Mouse (Mus musculus): ENCODE data around the gene Abcc8. TPM values are rescaled to one million over a fixed set of nuclear protein-coding genes. Genes with fewer than 3 reads are reported as not detected.
A peak's percentile ranks its signal among the peaks of the same experiment; 100 is the strongest.

Gene Abcc8
- polyA plus RNA-seq, 1 experiment, result not detected

DNA sequence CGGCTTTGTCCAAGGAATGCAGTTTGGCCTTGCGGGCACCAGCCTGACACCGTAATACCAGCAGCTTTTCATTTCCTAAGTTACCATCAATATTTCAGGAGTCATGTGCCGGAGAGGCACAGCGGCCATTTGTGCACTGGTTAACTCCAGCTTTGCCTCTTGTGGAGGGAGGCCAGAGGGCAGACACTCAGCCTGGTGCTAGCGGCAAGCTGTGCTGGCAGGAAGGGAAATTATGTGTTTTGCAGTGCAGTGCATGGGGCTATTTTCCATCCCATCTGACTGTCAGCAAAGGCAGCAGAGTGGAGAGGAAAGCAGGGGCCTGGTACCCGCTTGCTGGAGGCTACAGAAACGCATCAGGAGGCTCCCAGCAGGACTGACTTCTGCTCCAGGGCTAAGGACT is 35.8 kb downstream of the Abcc8 start:
- WGBS, result 57% methylated on average over 8 of the region's 8 CpGs
- no peak overlapping the region for H3K4me3 ChIP-seq (ENCODE audit: insufficient read depth, low read depth, low read length)
- H3K27ac ChIP-seq (ENCODE audit: insufficient read depth, low read depth, low read length), result no peak overlapping the region
- TF ChIP-seq POLR2A (IDR thresholded peaks at IDR 0.05; ENCODE audit: insufficient read depth, low read depth, low read length) (no peak), CTCF (IDR thresholded peaks at IDR 0.05; ENCODE audit: insufficient read depth, low read depth, low read length) (no peak)
- peaks cover 4% of the 10 kb centered on the region; the same call in 1 of the 2 replicates for H3K4me1 ChIP-seq (ENCODE audit: control insufficient read depth, insufficient read depth, low read length)

- no peak overlapping the region for H3K27ac ChIP-seq (ENCODE audit: insufficient read depth, low read depth, low read length)
These were observed 41.4 kb downstream of the Abcc8 start for GRCm38 (mm10) chr7:46138329-46138930.

GRCm38 (mm10) chr7:46133858-46134257 is 46.0 kb downstream of the Abcc8 start:
- TF ChIP-seq CTCF (IDR thresholded peaks at IDR 0.05; ENCODE audit: insufficient read depth, low read depth, low read length) (no peak), POLR2A (IDR thresholded peaks at IDR 0.05; ENCODE audit: insufficient read depth, low read depth, low read length) (no peak)
- Histone ChIP-seq H3K27ac (ENCODE audit: insufficient read depth, low read depth, low read length) (no peak overlapping the region), H3K4me3 (ENCODE audit: insufficient read depth, low read depth, low read length) (no peak overlapping the region), H3K4me1 (ENCODE audit: control insufficient read depth, insufficient read depth, low read length) (peaks cover 39% of the 10 kb centered on the region)
- 61% methylated on average over 7 of the region's 7 CpGs for WGBS

More at GRCm38 (mm10) chr7:46138329-46138930, 41.4 kb downstream of the Abcc8 start:
- WGBS, result 50% methylated on average over 7 of the region's 7 CpGs
- TF ChIP-seq CTCF (IDR thresholded peaks at IDR 0.05; ENCODE audit: insufficient read depth, low read depth, low read length) (no peak), POLR2A (IDR thresholded peaks at IDR 0.05; ENCODE audit: insufficient read depth, low read depth, low read length) (no peak)
- Histone ChIP-seq H3K4me3 (ENCODE audit: insufficient read depth, low read depth, low read length) (no peak overlapping the region), H3K4me1 (ENCODE audit: control insufficient read depth, insufficient read depth, low read length) (peaks cover 13% of the 10 kb centered on the region)

GRCm38 (mm10) chr7:46132229-46132628 is 47.6 kb downstream of the Abcc8 start:
- peaks cover 41% of the 10 kb centered on the region for H3K4me1 ChIP-seq (ENCODE audit: control insufficient read depth, insufficient read depth, low read length)
- no peak overlapping the region for H3K27ac ChIP-seq (ENCODE audit: insufficient read depth, low read depth, low read length)
- WGBS, result 91% methylated on average over 12 of the region's 12 CpGs
- TF ChIP-seq CTCF (IDR thresholded peaks at IDR 0.05; ENCODE audit: insufficient read depth, low read depth, low read length) (no peak), POLR2A (IDR thresholded peaks at IDR 0.05; ENCODE audit: insufficient read depth, low read depth, low read length) (no peak)
- H3K4me3 ChIP-seq (ENCODE audit: insufficient read depth, low read depth, low read length), result no peak overlapping the region

- TF ChIP-seq CTCF (IDR thresholded peaks at IDR 0.05; ENCODE audit: insufficient read depth, low read depth, low read length), result no peak
- no peak for TF ChIP-seq POLR2A (IDR thresholded peaks at IDR 0.05; ENCODE audit: insufficient read depth, low read depth, low read length)
- H3K4me3 ChIP-seq (ENCODE audit: insufficient read depth, low read depth, low read length), result no peak overlapping the region
- 32% methylated on average over 8 of the region's 8 CpGs for WGBS
- peaks cover 41% of the 10 kb centered on the region for H3K4me1 ChIP-seq (ENCODE audit: control insufficient read depth, insufficient read depth, low read length)
- H3K27ac ChIP-seq (ENCODE audit: insufficient read depth, low read depth, low read length), result no peak overlapping the region
These were observed 48.0 kb downstream of the Abcc8 start for GRCm38 (mm10) chr7:46131806-46132205.

GRCm38 (mm10) chr7:46131266-46131665 is 48.6 kb downstream of the Abcc8 start:
- 3% methylated on average over 3 of the region's 3 CpGs for WGBS

GRCm38 (mm10) chr7:46130723-46131122 is 49.1 kb downstream of the Abcc8 start:
- 73% methylated on average over 7 of the region's 7 CpGs for WGBS
- H3K4me1 ChIP-seq (ENCODE audit: control insufficient read depth, insufficient read depth, low read length), result peaks cover 41% of the 10 kb centered on the region

More at GRCm38 (mm10) chr7:46131266-46131665, 48.6 kb downstream of the Abcc8 start:
- TF ChIP-seq POLR2A (IDR thresholded peaks at IDR 0.05; ENCODE audit: insufficient read depth, low read depth, low read length) (no peak), CTCF (IDR thresholded peaks at IDR 0.05; ENCODE audit: insufficient read depth, low read depth, low read length) (no peak)
- H3K27ac ChIP-seq (ENCODE audit: insufficient read depth, low read depth, low read length), result peak overlapping the region; percentile 70
- H3K4me3 ChIP-seq (ENCODE audit: insufficient read depth, low read depth, low read length), result no peak overlapping the region
- peaks cover 41% of the 10 kb centered on the region for H3K4me1 ChIP-seq (ENCODE audit: control insufficient read depth, insufficient read depth, low read length)

GRCm38 (mm10) chr7:46129463-46130179 is 50.2 kb downstream of the Abcc8 start:
- Histone ChIP-seq H3K4me3 (ENCODE audit: insufficient read depth, low read depth, low read length) (no peak overlapping the region), H3K4me1 (ENCODE audit: control insufficient read depth, insufficient read depth, low read length) (peaks cover 41% of the 10 kb centered on the region), H3K27ac (ENCODE audit: insufficient read depth, low read depth, low read length) (no peak overlapping the region)
- 52% methylated on average over 7 of the region's 7 CpGs for WGBS
- TF ChIP-seq CTCF (IDR thresholded peaks at IDR 0.05; ENCODE audit: insufficient read depth, low read depth, low read length) (no peak), POLR2A (IDR thresholded peaks at IDR 0.05; ENCODE audit: insufficient read depth, low read depth, low read length) (no peak)

More at GRCm38 (mm10) chr7:46130723-46131122, 49.1 kb downstream of the Abcc8 start:
- TF ChIP-seq CTCF (IDR thresholded peaks at IDR 0.05; ENCODE audit: insufficient read depth, low read depth, low read length), result no peak
- TF ChIP-seq POLR2A (IDR thresholded peaks at IDR 0.05; ENCODE audit: insufficient read depth, low read depth, low read length), result no peak
- Histone ChIP-seq H3K4me3 (ENCODE audit: insufficient read depth, low read depth, low read length) (no peak overlapping the region), H3K27ac (ENCODE audit: insufficient read depth, low read depth, low read length) (no peak overlapping the region)

DNA sequence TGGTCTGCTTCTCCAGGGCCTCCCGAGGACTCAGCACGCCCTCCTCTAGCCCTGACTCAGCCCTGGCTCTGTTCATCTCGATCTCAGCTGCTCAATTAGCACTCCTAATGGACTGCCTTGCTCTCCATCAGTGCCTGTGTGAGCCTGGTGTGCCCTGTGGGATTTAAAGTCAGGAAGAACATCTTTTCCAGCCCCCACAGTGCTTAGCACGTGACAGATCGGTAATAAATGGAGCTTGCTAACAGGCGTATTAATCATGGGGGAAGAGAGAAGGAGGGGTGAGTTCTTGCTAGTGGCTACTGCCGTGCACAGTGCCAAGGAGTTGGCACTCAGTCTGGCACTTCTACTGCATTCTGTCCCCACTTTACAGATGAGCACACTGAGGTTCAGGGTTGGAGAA is 51.6 kb downstream of the Abcc8 start:
- Histone ChIP-seq H3K27ac (ENCODE audit: insufficient read depth, low read depth, low read length) (no peak overlapping the region), H3K4me3 (ENCODE audit: insufficient read depth, low read depth, low read length) (no peak overlapping the region), H3K4me1 (ENCODE audit: control insufficient read depth, insufficient read depth, low read length) (peaks cover 34% of the 10 kb centered on the region)
- TF ChIP-seq CTCF (IDR thresholded peaks at IDR 0.05; ENCODE audit: insufficient read depth, low read depth, low read length) (no peak), POLR2A (IDR thresholded peaks at IDR 0.05; ENCODE audit: insufficient read depth, low read depth, low read length) (no peak)
- WGBS, result 20% methylated on average over 7 of the region's 7 CpGs

All from olfactory bulb, adult 2 months (tissue).